Mouse (Mus musculus): Measurements from ENCODE around the gene Gm7030. TPM values are rescaled to one million over a fixed set of nuclear protein-coding genes. Genes with fewer than 3 reads are reported as not detected.
"Not testable (repeated sequence)": the region's sequence is repeated elsewhere in the genome, so short reads cannot be mapped to it uniquely, and the experiment has no call there.

Gm7030 gene
- polyA plus RNA-seq, 1 experiment from 2014 or later = not detected

DNA sequence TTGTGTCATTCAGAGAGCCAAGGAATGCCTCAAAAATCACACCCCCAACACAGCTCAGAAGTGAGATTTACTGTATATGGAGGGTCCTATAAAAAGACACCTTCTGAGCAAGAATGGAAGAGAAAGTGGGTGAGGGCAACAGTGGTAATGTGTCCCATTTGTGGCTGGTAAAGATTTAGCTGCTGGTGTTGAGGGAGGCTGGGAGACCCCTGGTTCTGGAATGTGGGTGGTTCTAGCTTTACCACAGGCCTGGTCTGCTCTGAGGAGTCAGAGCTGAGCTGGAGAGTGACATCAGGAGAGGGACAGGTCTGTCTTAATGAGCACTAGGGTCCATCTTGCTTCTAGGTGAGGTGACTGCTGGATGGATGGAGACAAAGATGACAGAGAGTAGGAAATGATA, 36.7 kb downstream of the Gm7030 start:
- H3K9me3 ChIP-seq (ENCODE audit: control insufficient read depth, low read length); H3K36me3 ChIP-seq (ENCODE audit: control insufficient read depth, insufficient read depth, low read length); H3K4me3 ChIP-seq (ENCODE audit: low read length); H3K27me3 ChIP-seq (ENCODE audit: control insufficient read depth, insufficient read depth, low read length); H3K4me1 ChIP-seq (ENCODE audit: control insufficient read depth, insufficient read depth, low read length); H3K4me2 ChIP-seq (replicated peaks; ENCODE audit: low read depth, low read length); H3K27ac ChIP-seq (ENCODE audit: low read depth, low read length); H3K9ac ChIP-seq (ENCODE audit: low read depth, low read length); ATAC-seq (ENCODE audit: low FRiP score, low TSS enrichment): not testable (repeated sequence)

DNA sequence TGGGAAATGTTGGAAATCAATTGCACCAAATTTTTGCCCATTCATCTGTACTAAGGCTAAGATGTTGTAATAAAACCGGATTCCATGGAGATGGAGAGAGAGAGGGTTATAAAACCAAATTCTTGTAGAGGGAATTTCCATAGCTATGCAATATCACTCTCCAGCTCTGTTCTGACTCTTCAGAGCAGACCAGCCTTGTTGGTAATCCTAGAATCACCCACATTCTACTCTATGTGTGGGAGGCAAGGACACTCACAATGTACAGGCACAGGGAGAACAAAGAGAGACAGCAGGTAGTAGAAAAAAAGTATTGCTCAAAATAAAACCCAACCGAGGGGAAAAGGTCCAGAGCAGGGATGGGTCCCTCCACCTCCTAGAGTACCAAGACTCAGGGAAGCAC, 37.3 kb downstream of the Gm7030 start:
- not testable (repeated sequence) for H3K9ac ChIP-seq (ENCODE audit: low read depth, low read length); ATAC-seq (ENCODE audit: low FRiP score, low TSS enrichment); H3K4me2 ChIP-seq (replicated peaks; ENCODE audit: low read depth, low read length); H3K36me3 ChIP-seq (ENCODE audit: control insufficient read depth, insufficient read depth, low read length); H3K4me1 ChIP-seq (ENCODE audit: control insufficient read depth, insufficient read depth, low read length); H3K27me3 ChIP-seq (ENCODE audit: control insufficient read depth, insufficient read depth, low read length); H3K9me3 ChIP-seq (ENCODE audit: control insufficient read depth, low read length); H3K4me3 ChIP-seq (ENCODE audit: low read length); H3K27ac ChIP-seq (ENCODE audit: low read depth, low read length)
- WGBS = no CpG with 5 or more reads among the region's 2 CpGs

DNA sequence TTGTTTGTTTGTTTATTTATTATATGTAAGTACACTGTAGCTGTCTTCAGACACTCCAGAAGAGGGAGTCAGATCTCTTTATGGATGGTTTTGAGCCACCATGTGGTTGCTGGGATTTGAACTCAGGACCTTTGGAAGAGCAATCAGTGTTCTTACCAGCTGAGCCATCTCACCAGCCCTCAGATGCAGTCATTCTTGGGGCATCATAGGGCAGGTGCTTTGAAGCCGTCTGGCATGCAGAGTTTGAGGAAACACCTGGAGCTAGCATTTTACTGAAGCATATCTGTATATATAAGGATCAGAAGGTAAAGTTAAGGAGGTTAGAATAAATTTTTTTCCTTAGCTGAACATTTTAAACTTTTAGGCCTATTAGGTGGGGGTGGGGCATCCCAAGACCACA, 43.2 kb downstream of the Gm7030 start:
- H3K4me1 ChIP-seq (ENCODE audit: control insufficient read depth, insufficient read depth, low read length); H3K9ac ChIP-seq (ENCODE audit: low read depth, low read length); H3K36me3 ChIP-seq (ENCODE audit: control insufficient read depth, insufficient read depth, low read length); H3K4me3 ChIP-seq (ENCODE audit: low read length); ATAC-seq (ENCODE audit: low FRiP score, low TSS enrichment); H3K4me2 ChIP-seq (replicated peaks; ENCODE audit: low read depth, low read length); H3K9me3 ChIP-seq (ENCODE audit: control insufficient read depth, low read length); H3K27ac ChIP-seq (ENCODE audit: low read depth, low read length): not testable (repeated sequence)
- peaks cover 25% of the 10 kb centered on the region for H3K27me3 ChIP-seq (ENCODE audit: control insufficient read depth, insufficient read depth, low read length)
- 59% methylated on average over 1 of the region's 1 CpGs for WGBS

DNA sequence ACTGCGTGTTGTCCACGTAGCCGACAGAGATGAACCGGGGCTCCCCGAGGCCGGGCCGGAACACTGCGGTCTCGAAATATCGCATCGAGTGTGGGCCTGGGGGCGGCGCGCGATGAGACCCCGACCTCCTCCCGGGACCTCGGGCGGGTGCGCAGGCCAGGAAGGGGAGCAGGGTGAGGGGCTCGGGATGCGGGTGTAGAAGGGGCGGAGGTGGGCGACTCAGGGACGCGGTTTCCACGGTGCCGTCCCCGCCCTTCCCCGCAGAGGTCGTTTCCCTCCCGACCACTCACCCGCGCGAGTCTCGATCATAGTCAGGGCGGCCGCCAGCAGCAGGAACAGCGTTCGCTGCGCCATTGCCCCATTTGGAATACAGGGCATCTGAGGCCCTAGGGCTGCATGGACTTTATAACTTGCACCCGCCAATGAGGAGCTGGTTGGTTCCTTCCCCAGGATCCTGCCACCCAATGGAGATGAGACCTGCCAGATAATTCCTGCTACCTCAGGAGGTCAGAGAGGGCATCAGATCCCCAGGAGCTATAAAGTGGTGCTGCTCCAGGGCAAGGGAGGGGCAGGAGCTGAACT, 45.3 kb downstream of the Gm7030 start:
- H3K27ac ChIP-seq (ENCODE audit: low read depth, low read length) = no peak overlapping the region
- H3K9me3 ChIP-seq (ENCODE audit: control insufficient read depth, low read length) = no peaks in the 10 kb centered on the region
- H3K36me3 ChIP-seq (ENCODE audit: control insufficient read depth, insufficient read depth, low read length) = no peaks in the 10 kb centered on the region
- no peak for ATAC-seq (ENCODE audit: low FRiP score, low TSS enrichment)
- peak overlapping the region; percentile 48 for H3K4me3 ChIP-seq (ENCODE audit: low read length)
- no peaks in the 10 kb centered on the region for H3K4me1 ChIP-seq (ENCODE audit: control insufficient read depth, insufficient read depth, low read length)
- under 1% methylated on average over 42 of the region's 42 CpGs for WGBS
- H3K27me3 ChIP-seq (ENCODE audit: control insufficient read depth, insufficient read depth, low read length) = peaks cover 25% of the 10 kb centered on the region
- peak overlapping the region; percentile 95 for H3K4me2 ChIP-seq (replicated peaks; ENCODE audit: low read depth, low read length)
- peak overlapping the region; percentile 48 for H3K9ac ChIP-seq (ENCODE audit: low read depth, low read length)

DNA sequence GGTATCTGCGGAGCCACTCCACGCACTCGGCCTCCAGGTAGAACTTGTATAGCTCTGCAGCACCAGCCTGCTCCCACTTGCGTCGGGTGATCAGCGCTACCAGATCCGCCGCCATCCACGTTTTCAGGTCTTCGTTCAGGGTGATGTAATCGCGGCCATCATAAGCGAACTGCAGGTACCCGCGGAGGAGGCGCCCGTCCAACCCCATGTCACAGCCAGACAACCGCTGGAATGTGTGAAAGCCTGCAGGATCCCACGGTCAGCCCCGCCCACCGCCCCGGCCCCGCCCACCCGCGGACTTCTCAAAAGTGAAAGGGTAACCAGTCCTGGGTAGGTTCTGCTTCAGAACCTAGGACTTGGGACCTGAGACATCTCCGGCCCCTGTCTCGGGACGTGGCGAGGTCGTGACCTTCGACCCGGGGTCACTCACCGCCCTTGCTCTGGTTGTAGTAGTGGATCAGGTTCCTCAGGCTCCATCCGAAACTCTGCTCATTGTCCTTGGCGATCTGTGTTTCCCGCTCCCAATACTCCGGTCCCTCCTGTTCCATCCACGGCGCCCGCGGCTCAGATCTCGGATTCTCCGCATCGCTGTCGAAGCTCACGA, 45.9 kb downstream of the Gm7030 start:
- Histone ChIP-seq H3K9me3 (ENCODE audit: control insufficient read depth, low read length) (no peaks in the 10 kb centered on the region), H3K4me2 (replicated peaks; ENCODE audit: low read depth, low read length) (peak overlapping the region; percentile 95), H3K4me3 (ENCODE audit: low read length) (peak overlapping the region; percentile 48), H3K4me1 (ENCODE audit: control insufficient read depth, insufficient read depth, low read length) (no peaks in the 10 kb centered on the region), H3K27me3 (ENCODE audit: control insufficient read depth, insufficient read depth, low read length) (peaks cover 25% of the 10 kb centered on the region), H3K9ac (ENCODE audit: low read depth, low read length) (peak overlapping the region; percentile 48), H3K27ac (ENCODE audit: low read depth, low read length) (no peak overlapping the region), H3K36me3 (ENCODE audit: control insufficient read depth, insufficient read depth, low read length) (no peaks in the 10 kb centered on the region)
- under 1% methylated on average over 46 of the region's 46 CpGs for WGBS
- peak; percentile 89 for ATAC-seq (ENCODE audit: low FRiP score, low TSS enrichment)

DNA sequence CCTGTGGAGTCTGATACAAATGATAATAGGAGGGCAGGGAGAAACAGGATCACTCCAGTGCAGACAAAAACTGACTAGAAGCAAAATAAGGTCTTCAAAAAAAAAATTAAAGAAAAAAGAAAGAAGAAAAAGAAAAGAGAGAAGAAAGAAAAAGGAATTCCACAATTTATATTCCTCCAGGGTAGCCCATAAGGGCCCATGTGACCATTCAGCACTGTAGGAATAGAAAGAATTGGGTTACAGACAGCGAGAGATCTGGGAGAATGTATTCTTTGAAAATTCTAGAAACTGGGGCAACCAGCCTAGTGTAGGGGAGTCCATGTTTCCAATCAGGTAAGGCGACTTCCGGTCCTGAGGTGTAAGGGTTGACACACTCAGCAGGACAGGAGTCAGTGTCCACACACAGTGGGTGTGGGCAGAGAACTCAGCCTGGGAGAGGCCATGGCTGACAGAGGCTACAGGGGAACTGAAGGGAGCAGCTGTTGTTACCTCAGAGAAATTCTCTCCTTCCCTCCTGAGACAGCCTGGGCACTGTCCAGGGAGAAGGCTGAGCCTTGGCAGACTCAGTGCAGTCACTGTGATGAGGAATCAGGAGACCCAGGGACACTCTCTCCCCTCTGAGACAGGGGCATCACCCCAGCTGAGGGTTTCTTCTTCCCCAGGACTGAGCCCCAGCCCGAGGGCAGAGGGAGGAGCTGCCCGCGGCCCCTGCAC, 46.5 kb downstream of the Gm7030 start:
- H3K4me1 ChIP-seq (ENCODE audit: control insufficient read depth, insufficient read depth, low read length); H3K9ac ChIP-seq (ENCODE audit: low read depth, low read length); H3K36me3 ChIP-seq (ENCODE audit: control insufficient read depth, insufficient read depth, low read length); H3K9me3 ChIP-seq (ENCODE audit: control insufficient read depth, low read length); ATAC-seq (ENCODE audit: low FRiP score, low TSS enrichment); H3K27ac ChIP-seq (ENCODE audit: low read depth, low read length): not testable (repeated sequence)
- Histone ChIP-seq H3K4me3 (ENCODE audit: low read length) (peak overlapping the region; percentile 48), H3K27me3 (ENCODE audit: control insufficient read depth, insufficient read depth, low read length) (peaks cover 25% of the 10 kb centered on the region), H3K4me2 (replicated peaks; ENCODE audit: low read depth, low read length) (peak overlapping the region; percentile 95)
- WGBS = 40% methylated on average over 5 of the region's 6 CpGs

DNA sequence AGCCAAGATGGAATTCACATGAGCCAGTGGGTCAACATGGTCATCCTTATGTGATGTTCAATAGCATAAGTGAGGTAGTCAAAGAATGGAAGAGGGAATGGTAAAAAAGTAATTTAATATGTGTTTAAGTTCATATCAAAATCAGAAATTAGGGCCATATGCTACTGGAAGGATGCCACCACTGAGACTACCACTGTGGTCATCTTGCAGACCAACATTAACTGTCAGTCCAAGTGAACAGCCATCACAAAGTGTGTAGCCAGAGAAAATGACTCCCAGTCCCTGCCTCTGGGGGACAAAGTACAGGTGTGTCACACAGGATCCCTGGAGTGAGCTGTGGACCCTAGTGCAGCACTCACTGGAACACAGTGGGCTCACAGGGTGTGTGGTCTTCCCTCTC, 47.3 kb downstream of the Gm7030 start:
- H3K36me3 ChIP-seq (ENCODE audit: control insufficient read depth, insufficient read depth, low read length); ATAC-seq (ENCODE audit: low FRiP score, low TSS enrichment); H3K9ac ChIP-seq (ENCODE audit: low read depth, low read length); H3K4me1 ChIP-seq (ENCODE audit: control insufficient read depth, insufficient read depth, low read length); H3K9me3 ChIP-seq (ENCODE audit: control insufficient read depth, low read length); H3K27ac ChIP-seq (ENCODE audit: low read depth, low read length); H3K4me3 ChIP-seq (ENCODE audit: low read length); H3K4me2 ChIP-seq (replicated peaks; ENCODE audit: low read depth, low read length): not testable (repeated sequence)
- peaks cover 25% of the 10 kb centered on the region for H3K27me3 ChIP-seq (ENCODE audit: control insufficient read depth, insufficient read depth, low read length)

DNA sequence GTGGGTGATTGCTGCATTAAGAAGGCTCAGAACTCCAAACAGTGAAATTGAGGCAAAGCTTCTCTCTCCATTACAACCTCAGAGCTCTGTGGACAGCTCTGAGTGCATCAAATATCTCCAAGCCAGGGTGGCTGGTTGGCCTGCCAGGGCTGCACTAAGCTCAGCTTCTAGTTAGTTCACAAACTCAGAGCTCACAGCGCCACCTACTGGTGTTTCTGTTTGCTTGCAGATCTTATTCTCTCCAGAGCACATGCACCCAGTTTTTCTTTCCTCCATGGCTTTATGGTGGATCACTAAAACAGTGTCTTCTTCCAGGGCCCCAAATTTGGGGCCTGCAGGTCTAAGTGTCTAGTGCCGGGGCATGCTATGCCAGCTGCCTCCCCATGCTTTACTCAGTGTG, 68.4 kb downstream of the Gm7030 start:
- H3K4me1 ChIP-seq (ENCODE audit: control insufficient read depth, insufficient read depth, low read length) = no peaks in the 10 kb centered on the region
- H3K27ac ChIP-seq (ENCODE audit: low read depth, low read length) = no peak overlapping the region
- no peaks in the 10 kb centered on the region for H3K36me3 ChIP-seq (ENCODE audit: control insufficient read depth, insufficient read depth, low read length)
- H3K27me3 ChIP-seq (ENCODE audit: control insufficient read depth, insufficient read depth, low read length) = no peaks in the 10 kb centered on the region
- H3K4me2 ChIP-seq (replicated peaks; ENCODE audit: low read depth, low read length) = no peak overlapping the region
- no peak overlapping the region for H3K9ac ChIP-seq (ENCODE audit: low read depth, low read length)
- no peak overlapping the region for H3K4me3 ChIP-seq (ENCODE audit: low read length)
- WGBS = 32% methylated on average over 2 of the region's 2 CpGs
- no peaks in the 10 kb centered on the region for H3K9me3 ChIP-seq (ENCODE audit: control insufficient read depth, low read length)
- no peak for ATAC-seq (ENCODE audit: low FRiP score, low TSS enrichment)
